ENCODE assay signal across 7 mouse cellular contexts in the genomic region with DNA sequence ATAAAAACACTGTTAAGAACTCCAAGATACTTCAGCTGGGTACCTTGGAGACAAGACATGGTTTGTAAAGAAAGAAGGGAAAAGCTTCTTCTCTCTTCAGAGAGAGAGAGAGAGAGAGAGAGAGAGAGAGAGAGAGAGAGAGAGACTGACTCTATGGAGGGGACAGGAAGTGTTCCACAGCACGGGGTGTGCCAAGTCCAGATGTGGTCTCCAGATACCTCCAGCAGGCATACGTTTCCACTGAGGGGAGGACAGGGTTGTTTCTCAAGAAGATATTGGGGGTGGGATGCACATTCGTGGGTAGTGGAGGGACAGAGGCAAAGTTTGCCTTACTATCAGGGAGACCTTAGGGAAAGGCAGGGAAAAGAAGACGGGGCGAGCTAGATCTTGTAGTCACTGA. TPM values are rescaled to one million over a fixed set of nuclear protein-coding genes. Genes with fewer than 3 reads are reported as not detected.
DNase-seq lines count a peak whose midpoint lies in the region; ATAC-seq and TF ChIP-seq lines count a peak whose summit lies in the region.

No protein-coding gene starts in this region.

- no peak for TF ChIP-seq CTCF in kidney, adult 2 months (conservative IDR thresholded peaks at IDR 0.05; ENCODE audit: insufficient read depth, insufficient read length, low read depth, low read length)
- TF ChIP-seq CTCF in liver, postnatal 0 days (IDR thresholded peaks at IDR 0.05; ENCODE audit: low read depth) = no peak

- no peak overlapping the region for H3K27ac ChIP-seq in kidney, embryonic 16.5 days (ENCODE audit: low read length)
- no peak overlapping the region for H3K27ac ChIP-seq in kidney, adult 2 months (ENCODE audit: insufficient read depth, low read depth, low read length)
- H3K27ac ChIP-seq in embryonic facial prominence, embryonic 14.5 days (replicated peaks; ENCODE audit: low read depth, low read length) = no peak overlapping the region
- peak overlapping the region; percentile 79 for H3K27ac ChIP-seq in liver, postnatal 0 days (ENCODE audit: low read depth)

- no peak for TF ChIP-seq POLR2A in kidney, adult 2 months (IDR thresholded peaks at IDR 0.05; ENCODE audit: low read depth, low read length)

- no peak for ATAC-seq in kidney, embryonic 16.5 days (ENCODE audit: low FRiP score, low TSS enrichment)
- no peak for ATAC-seq in embryonic facial prominence, embryonic 14.5 days (ENCODE audit: low read depth)
- ATAC-seq in liver, postnatal 0 days = peak; percentile 40

- DNase-seq in kidney, adult 2 months = no peak
- peak; percentile 80 for DNase-seq in MEL-GATA-1-ER (ENCODE audit: extremely low read depth, low read depth)
- no peak for DNase-seq in embryonic facial prominence, embryonic 14.5 days (ENCODE audit: low spot score)
- peak; percentile 49 for DNase-seq in liver, postnatal 0 days
- DNase-seq in urinary bladder, postnatal 14 days (ENCODE audit: low spot score) = no peak
- DNase-seq in kidney, adult 11 months = no peak

- H3K36me3 ChIP-seq in kidney, embryonic 16.5 days (ENCODE audit: insufficient read depth, low read length) = no peaks in the 10 kb centered on the region
- no peaks in the 10 kb centered on the region for H3K36me3 ChIP-seq in kidney, adult 2 months (ENCODE audit: control insufficient read depth, insufficient read depth, low read length)
- H3K36me3 ChIP-seq in embryonic facial prominence, embryonic 14.5 days (ENCODE audit: control insufficient read depth, insufficient read depth, low read length) = no peaks in the 10 kb centered on the region
- no peaks in the 10 kb centered on the region for H3K36me3 ChIP-seq in liver, postnatal 0 days (replicated peaks; ENCODE audit: insufficient read depth, low read length)

- H3K4me1 ChIP-seq in kidney, embryonic 16.5 days (ENCODE audit: insufficient read depth, low read length) = peaks cover 20% of the 10 kb centered on the region
- no peaks in the 10 kb centered on the region for H3K4me1 ChIP-seq in kidney, adult 2 months (ENCODE audit: control insufficient read depth, insufficient read depth, low read length)
- peaks cover 21% of the 10 kb centered on the region for H3K4me1 ChIP-seq in embryonic facial prominence, embryonic 14.5 days (ENCODE audit: control insufficient read depth, insufficient read depth, low read length)
- peaks cover 24% of the 10 kb centered on the region for H3K4me1 ChIP-seq in liver, postnatal 0 days (ENCODE audit: insufficient read depth)

- peak overlapping the region; percentile 67; the same call in 1 of the 2 replicates for H3K4me2 ChIP-seq in kidney, embryonic 16.5 days (replicated peaks; ENCODE audit: low read depth, low read length)
- peak overlapping the region; percentile 88 for H3K4me2 ChIP-seq in embryonic facial prominence, embryonic 14.5 days (ENCODE audit: low read depth, low read length)
- peak overlapping the region; percentile 79 for H3K4me2 ChIP-seq in liver, postnatal 0 days (ENCODE audit: low read depth, low read length)

- H3K9ac ChIP-seq in kidney, embryonic 16.5 days (replicated peaks; ENCODE audit: low read length) = peak overlapping the region; percentile 85
- H3K9ac ChIP-seq in embryonic facial prominence, embryonic 14.5 days (ENCODE audit: low read depth, low read length) = no peak overlapping the region
- H3K9ac ChIP-seq in liver, postnatal 0 days (replicated peaks) = peak overlapping the region; percentile 79

- peak overlapping the region; percentile 75; the same call in 1 of the 2 replicates for H3K4me3 ChIP-seq in kidney, embryonic 16.5 days (ENCODE audit: low read length)
- H3K4me3 ChIP-seq in kidney, adult 2 months (ENCODE audit: insufficient read depth, low read depth, low read length) = no peak overlapping the region
- H3K4me3 ChIP-seq in embryonic facial prominence, embryonic 14.5 days (ENCODE audit: low read depth, low read length) = peak overlapping the region; percentile 76; the same call in 1 of the 2 replicates
- H3K4me3 ChIP-seq in liver, postnatal 0 days (ENCODE audit: low read depth, low read length) = peak overlapping the region; percentile 72

- no peaks in the 10 kb centered on the region for H3K27me3 ChIP-seq in kidney, embryonic 16.5 days (ENCODE audit: insufficient read depth, low read length)
- H3K27me3 ChIP-seq in kidney, adult 2 months (replicated peaks; ENCODE audit: control insufficient read depth, insufficient read depth, low read length) = no peaks in the 10 kb centered on the region
- no peaks in the 10 kb centered on the region for H3K27me3 ChIP-seq in embryonic facial prominence, embryonic 14.5 days (replicated peaks; ENCODE audit: control insufficient read depth, insufficient read depth, low read length)
- H3K27me3 ChIP-seq in liver, postnatal 0 days (ENCODE audit: insufficient read depth, low read length) = no peaks in the 10 kb centered on the region

- no peaks in the 10 kb centered on the region for H3K9me3 ChIP-seq in kidney, embryonic 16.5 days (ENCODE audit: low read length)
- H3K9me3 ChIP-seq in embryonic facial prominence, embryonic 14.5 days (ENCODE audit: control insufficient read depth, low read length) = no peaks in the 10 kb centered on the region
- no peaks in the 10 kb centered on the region for H3K9me3 ChIP-seq in liver, postnatal 0 days (ENCODE audit: low read length)

- 51% methylated on average over 5 of the region's 5 CpGs for WGBS in kidney, embryonic 16.5 days
- 72% methylated on average over 5 of the region's 5 CpGs for WGBS in kidney, adult 2 months
- 47% methylated on average over 5 of the region's 5 CpGs for WGBS in embryonic facial prominence, embryonic 14.5 days
- WGBS in liver, postnatal 0 days (ENCODE audit: insufficient replicate concordance) = 20% methylated on average over 5 of the region's 5 CpGs

- TF ChIP-seq EP300 in liver, postnatal 0 days (IDR thresholded peaks at IDR 0.05; ENCODE audit: low read depth) = no peak; the same call in 1 of the 2 replicates

RNA-seq across cellular contexts. Expression of a gene that starts 0.3 kb away (rescaled TPM):
- 25.7 and 25.9 TPM in 2 replicates for polyA plus RNA-seq in kidney, embryonic 16.5 days (2015; fragmentation: Nextera tagmentation; extraction: Ambion mirVana)
- polyA plus RNA-seq in kidney, adult 2 months (2012; rRNA removed) = 15.6 and 16.3 TPM in 2 replicates
- polyA plus RNA-seq in embryonic facial prominence, embryonic 14.5 days (2014; fragmentation: Nextera tagmentation; extraction: Ambion mirVana) = 42.2 and 46.6 TPM in 2 replicates
- 6.2 and 7.2 TPM in 2 replicates for polyA plus RNA-seq in liver, postnatal 0 days (2015; fragmentation: Nextera tagmentation; extraction: Ambion mirVana)

RNA-seq across cellular contexts. Expression of a gene that starts 38.7 kb away (rescaled TPM):
- polyA plus RNA-seq in kidney, embryonic 16.5 days (2015; fragmentation: Nextera tagmentation; extraction: Ambion mirVana) = 0.17 and 0.23 TPM in 2 replicates
- 0.84 and 1.8 TPM in 2 replicates for polyA plus RNA-seq in kidney, adult 2 months (2012; rRNA removed)
- 1.00 and 1.0 TPM in 2 replicates for polyA plus RNA-seq in embryonic facial prominence, embryonic 14.5 days (2014; fragmentation: Nextera tagmentation; extraction: Ambion mirVana)
- polyA plus RNA-seq in liver, postnatal 0 days (2015; fragmentation: Nextera tagmentation; extraction: Ambion mirVana) = 7.4 and 7.9 TPM in 2 replicates

RNA-seq across cellular contexts. Expression of a gene that starts 38.8 kb away (rescaled TPM):
- not detected in 2 replicates for polyA plus RNA-seq in kidney, embryonic 16.5 days (2015; fragmentation: Nextera tagmentation; extraction: Ambion mirVana)
- not detected in 2 replicates for polyA plus RNA-seq in kidney, adult 2 months (2012; rRNA removed)
- polyA plus RNA-seq in embryonic facial prominence, embryonic 14.5 days (2014; fragmentation: Nextera tagmentation; extraction: Ambion mirVana) = not detected in 2 replicates
- 0.15 and 0.31 TPM in 2 replicates for polyA plus RNA-seq in liver, postnatal 0 days (2015; fragmentation: Nextera tagmentation; extraction: Ambion mirVana)

RNA-seq across cellular contexts. Expression of a gene that starts 48.4 kb away (rescaled TPM):
- 62.8 and 72.5 TPM in 2 replicates for polyA plus RNA-seq in kidney, embryonic 16.5 days (2015; fragmentation: Nextera tagmentation; extraction: Ambion mirVana)
- polyA plus RNA-seq in kidney, adult 2 months (2012; rRNA removed) = 7.4 and 7.5 TPM in 2 replicates
- polyA plus RNA-seq in embryonic facial prominence, embryonic 14.5 days (2014; fragmentation: Nextera tagmentation; extraction: Ambion mirVana) = 75.4 and 77.0 TPM in 2 replicates
- 5.3 and 7.1 TPM in 2 replicates for polyA plus RNA-seq in liver, postnatal 0 days (2015; fragmentation: Nextera tagmentation; extraction: Ambion mirVana)

RNA-seq across cellular contexts. Expression of a gene that starts 48.5 kb away (rescaled TPM):
- polyA plus RNA-seq in kidney, embryonic 16.5 days (2015; fragmentation: Nextera tagmentation; extraction: Ambion mirVana) = not detected in 2 replicates
- not detected in 2 replicates for polyA plus RNA-seq in kidney, adult 2 months (2012; rRNA removed)
- polyA plus RNA-seq in embryonic facial prominence, embryonic 14.5 days (2014; fragmentation: Nextera tagmentation; extraction: Ambion mirVana) = not detected in 2 replicates
- polyA plus RNA-seq in liver, postnatal 0 days (2015; fragmentation: Nextera tagmentation; extraction: Ambion mirVana) = not detected in 2 replicates

Comparison
In these comparisons a context has a peak if more than half of its experiments do, and no peak if none do; other contexts are left out.
1. DNase-seq: peak in MEL-GATA-1-ER (single experiment) and liver, postnatal 0 days (single experiment); none in kidney, adult 2 months (single experiment), embryonic facial prominence, embryonic 14.5 days (single experiment), urinary bladder, postnatal 14 days (single experiment) and kidney, adult 11 months (single experiment).
2. Peak in every context shown above with its lines, with median percentiles within 50 percentile points of each other: H3K4me2 ChIP-seq.